Mouse (Mus musculus) heart, embryonic 15.5 days (tissue): ENCODE data around the gene 2310022B05Rik. TPM values are rescaled to one million over a fixed set of nuclear protein-coding genes. Genes with fewer than 3 reads are reported as not detected.

ENCODE experiments used
- ATAC-seq: fragments of 200-750 bp; cut with Nextera tagmentation; replicated peaks from 2 replicates; pipeline ENCODE4 v1.8.0; 2017; ENCODE audit warnings: low read depth, moderate TSS enrichment; ENCODE audit not compliant: insufficient number of reproducible peaks, insufficient read depth, low FRiP score
- H3K27ac ChIP-seq: fragments of 300-500 bp; sonication (generic); 2 replicates; pipeline ENCODE4 v1.5.1; 2015; ENCODE audit warnings: mild to moderate bottlenecking, inconsistent platforms
- H3K27me3 ChIP-seq: fragments of 300-500 bp; sonication (generic); 2 replicates; pipeline ENCODE4 v1.6.1; 2015; ENCODE audit warnings: inconsistent platforms
- H3K36me3 ChIP-seq: fragments of 300-500 bp; sonication (generic); 2 replicates; pipeline ENCODE4 v1.6.1; 2015; ENCODE audit warnings: mild to moderate bottlenecking, inconsistent platforms
- H3K4me1 ChIP-seq: fragments of 300-500 bp; sonication (generic); replicated peaks from 2 replicates; pipeline ENCODE4 v1.6.1; 2015; ENCODE audit warnings: inconsistent platforms
- H3K4me2 ChIP-seq: fragments of 300-500 bp; sonication (generic); 2 replicates; pipeline ENCODE4 v1.6.1; 2015; ENCODE audit warnings: inconsistent platforms, mild to moderate bottlenecking, moderate library complexity
- H3K4me3 ChIP-seq: fragments of 300-500 bp; sonication (generic); 2 replicates; pipeline ENCODE4 v1.5.1; 2015; ENCODE audit warnings: mild to moderate bottlenecking, inconsistent platforms
- H3K9ac ChIP-seq: fragments of 300-500 bp; sonication (generic); 2 replicates; pipeline ENCODE4 v1.6.1; 2015; ENCODE audit warnings: mild to moderate bottlenecking, inconsistent platforms
- H3K9me3 ChIP-seq: fragments of 300-500 bp; sonication (generic); replicated peaks from 2 replicates; pipeline ENCODE4 v1.6.1; 2016; ENCODE audit warnings: inconsistent platforms
- WGBS: fragments of 180-500 bp; shearing (Covaris S2); methylation state at CpG from one replicate; pipeline ENCODE4 v1.1.7; 2015; ENCODE audit warnings: mixed read lengths; 5-methylcytosine and 5-hydroxymethylcytosine counted together
- polyA plus RNA-seq: library from polyadenylated mRNA; unstranded; fragments of >200 nt; fragmentation: Nextera tagmentation; extraction: Ambion mirVana; gene quantifications from 2 replicates; pipeline ENCODE4 v1.2.1, GENCODE M21; 2015

Gene 2310022B05Rik
- polyA plus RNA-seq, 1 experiment from 2014 or later: 40.9 TPM

DNA sequence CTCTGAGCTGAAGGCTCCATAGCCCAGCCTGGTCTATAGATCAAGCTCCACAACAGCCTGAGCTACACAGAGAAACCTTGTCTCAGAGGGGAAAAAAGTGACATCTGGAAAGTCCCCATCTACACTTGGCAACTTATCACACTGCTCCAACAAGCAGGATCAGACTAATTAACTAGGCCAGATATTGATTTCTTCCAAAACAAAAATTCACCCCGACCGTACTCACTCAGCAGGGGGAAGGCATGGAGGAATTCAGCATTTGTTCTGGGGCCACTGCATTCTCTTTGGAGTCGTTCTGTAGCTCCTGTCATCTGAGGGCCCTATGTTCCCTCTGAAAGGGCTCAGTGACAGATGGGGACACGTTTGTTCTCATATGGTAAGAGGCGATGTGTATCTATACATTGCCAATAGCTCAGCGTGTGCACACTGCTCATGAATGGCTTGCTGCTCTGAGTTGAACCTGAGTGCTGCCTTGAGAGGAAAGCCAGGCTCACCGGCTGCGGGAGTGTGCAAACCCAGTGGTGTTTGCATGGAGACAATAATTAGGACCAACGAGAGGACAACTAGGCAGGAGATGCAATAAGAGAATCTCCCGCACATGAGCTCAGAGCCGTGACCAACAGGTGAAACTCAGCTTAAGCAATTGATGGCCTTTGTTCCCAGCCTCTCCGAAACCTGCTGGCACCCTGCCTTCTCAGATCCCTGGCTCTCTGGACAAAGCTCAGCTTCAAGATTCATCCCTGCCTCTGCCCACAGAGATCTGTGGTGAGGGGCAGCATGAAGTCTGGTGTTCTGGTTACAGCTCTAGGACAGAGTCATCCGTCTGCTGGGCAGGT is 28.5 kb downstream of the 2310022B05Rik start:
- Histone ChIP-seq H3K4me1 (peaks cover 40% of the 10 kb centered on the region), H3K4me2 (no peak overlapping the region), H3K27ac (peak overlapping the region; percentile 94), H3K27me3 (no peaks in the 10 kb centered on the region), H3K9me3 (no peaks in the 10 kb centered on the region), H3K4me3 (no peak overlapping the region), H3K36me3 (peaks cover 42% of the 10 kb centered on the region), H3K9ac (no peak overlapping the region)
- WGBS: 77% methylated on average over 13 of the region's 13 CpGs
- ATAC-seq: no peak

DNA sequence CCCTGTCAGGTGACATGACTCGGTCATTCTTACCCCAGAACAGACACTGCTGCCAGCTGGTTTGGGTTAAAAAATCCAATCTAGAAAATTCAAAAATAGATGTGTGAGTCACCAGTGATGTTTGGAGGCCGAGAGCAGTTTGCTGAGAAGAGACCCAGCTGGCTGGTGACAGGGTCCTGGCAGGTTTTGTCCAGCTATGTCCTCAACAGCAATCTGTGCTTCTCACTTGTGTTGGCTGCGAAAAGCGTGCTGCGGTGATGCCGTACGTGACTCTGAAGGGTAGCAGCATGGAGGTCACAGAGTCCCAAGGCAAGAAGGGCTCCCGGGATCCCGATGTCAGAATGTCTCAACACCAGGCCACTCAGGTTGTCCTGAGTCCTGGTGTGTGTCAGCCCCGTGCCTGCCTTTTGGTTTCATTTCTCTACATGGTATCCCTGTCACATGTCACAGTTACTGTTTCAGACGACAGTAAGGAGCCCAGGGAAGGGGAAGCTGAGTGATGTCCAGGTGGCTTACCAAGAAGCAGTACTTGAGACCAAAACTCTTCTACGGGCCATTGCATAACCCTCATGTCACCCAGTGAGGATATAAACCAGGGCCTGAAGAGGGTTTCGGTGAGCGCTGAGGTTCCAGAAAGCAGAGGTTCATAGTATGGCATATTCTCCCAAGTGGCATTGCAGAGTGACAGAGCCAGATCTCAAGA is 30.0 kb downstream of the 2310022B05Rik start:
- no peak overlapping the region for H3K9ac ChIP-seq
- peak; percentile 71 for ATAC-seq
- 44% methylated on average over 14 of the region's 14 CpGs for WGBS
- H3K27me3 ChIP-seq: no peaks in the 10 kb centered on the region
- H3K9me3 ChIP-seq: no peaks in the 10 kb centered on the region
- peaks cover 28% of the 10 kb centered on the region for H3K36me3 ChIP-seq
- H3K27ac ChIP-seq: peak overlapping the region; percentile 94
- H3K4me3 ChIP-seq: no peak overlapping the region
- H3K4me1 ChIP-seq: peaks cover 40% of the 10 kb centered on the region
- peak overlapping the region; percentile 30; the same call in 1 of the 2 replicates for H3K4me2 ChIP-seq

DNA sequence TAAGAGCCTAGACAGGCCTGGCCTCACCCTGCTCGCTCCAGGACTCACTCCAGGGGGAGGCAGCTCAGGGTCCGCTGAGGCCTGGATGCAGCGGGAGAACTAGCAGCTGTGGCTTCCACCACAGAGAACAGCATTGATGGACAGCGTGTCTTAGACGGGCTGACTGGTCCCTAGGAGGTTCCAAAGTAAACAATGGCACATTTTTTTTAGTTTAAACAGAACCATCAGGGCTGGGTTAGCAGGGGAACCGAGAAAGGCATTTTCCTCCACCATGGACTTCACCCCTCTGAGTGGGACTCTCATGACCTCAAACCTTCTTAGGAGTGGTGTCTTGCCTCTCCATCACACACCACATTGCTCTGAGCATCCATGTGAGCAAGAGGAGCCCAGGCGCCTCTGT is 31.2 kb downstream of the 2310022B05Rik start:
- peaks cover 40% of the 10 kb centered on the region for H3K4me1 ChIP-seq
- H3K4me3 ChIP-seq: no peak overlapping the region
- H3K36me3 ChIP-seq: peaks cover 16% of the 10 kb centered on the region; the same call in 1 of the 2 replicates
- 0 out of 2 replicates have a peak overlapping the region, but pooled peaks have one; percentile 20 for H3K9ac ChIP-seq
- H3K27ac ChIP-seq: peak overlapping the region; percentile 94
- no peaks in the 10 kb centered on the region for H3K27me3 ChIP-seq
- no peak for ATAC-seq
- H3K4me2 ChIP-seq: no peak overlapping the region
- H3K9me3 ChIP-seq: no peaks in the 10 kb centered on the region
- WGBS: 46% methylated on average over 7 of the region's 7 CpGs

DNA sequence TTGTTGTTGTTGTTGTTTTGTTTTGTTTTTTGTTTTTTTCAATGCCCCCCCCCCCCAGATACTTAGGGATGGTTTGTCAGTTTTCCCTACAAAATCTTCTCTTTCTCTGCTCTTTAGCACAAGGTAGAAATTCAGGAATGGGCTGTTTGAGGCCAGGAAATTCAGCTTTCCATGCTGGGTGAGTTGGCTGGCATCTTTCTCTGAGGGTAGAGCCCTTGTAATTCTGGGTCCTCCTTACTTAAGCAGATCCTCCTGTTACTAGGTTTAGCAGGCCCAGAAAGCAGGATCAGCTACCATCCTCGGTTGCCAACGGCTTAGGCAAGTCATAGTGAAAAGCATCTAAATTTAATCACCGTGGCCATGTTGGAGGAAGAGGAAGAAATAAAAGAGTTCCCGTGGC is 32.3 kb downstream of the 2310022B05Rik start:
- WGBS: 80% methylated on average over 4 of the region's 4 CpGs
- Histone ChIP-seq H3K9ac (no peak overlapping the region), H3K4me1 (peaks cover 36% of the 10 kb centered on the region), H3K27ac (no peak overlapping the region), H3K36me3 (peaks cover 7% of the 10 kb centered on the region; the same call in 1 of the 2 replicates), H3K9me3 (no peaks in the 10 kb centered on the region), H3K27me3 (no peaks in the 10 kb centered on the region), H3K4me3 (no peak overlapping the region), H3K4me2 (no peak overlapping the region)
- ATAC-seq: no peak

DNA sequence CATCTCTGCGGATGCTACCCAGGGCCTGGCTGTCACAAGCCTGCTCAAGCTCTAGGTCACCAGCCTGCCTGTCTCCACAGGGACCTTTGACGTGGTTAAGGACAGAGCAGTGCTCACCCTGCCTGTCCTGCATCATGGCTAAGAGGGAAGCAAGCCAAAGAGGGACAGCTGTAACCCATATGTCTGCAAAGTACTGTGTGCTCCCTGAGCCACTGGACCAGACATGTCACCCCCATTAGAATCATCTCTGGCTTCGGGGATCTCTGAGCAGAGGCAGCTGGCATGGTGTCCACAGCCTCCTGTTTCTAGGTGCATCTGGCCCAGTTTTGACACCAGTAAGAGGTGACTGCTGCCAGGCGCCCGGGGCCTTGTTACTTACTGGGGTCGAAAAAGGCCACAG is 32.7 kb downstream of the 2310022B05Rik start:
- Histone ChIP-seq H3K4me1 (peaks cover 35% of the 10 kb centered on the region), H3K9me3 (no peaks in the 10 kb centered on the region), H3K27me3 (no peaks in the 10 kb centered on the region), H3K27ac (no peak overlapping the region), H3K36me3 (peaks cover 3% of the 10 kb centered on the region; the same call in 1 of the 2 replicates), H3K9ac (no peak overlapping the region), H3K4me3 (no peak overlapping the region), H3K4me2 (no peak overlapping the region)
- no peak for ATAC-seq
- 72% methylated on average over 6 of the region's 6 CpGs for WGBS

DNA sequence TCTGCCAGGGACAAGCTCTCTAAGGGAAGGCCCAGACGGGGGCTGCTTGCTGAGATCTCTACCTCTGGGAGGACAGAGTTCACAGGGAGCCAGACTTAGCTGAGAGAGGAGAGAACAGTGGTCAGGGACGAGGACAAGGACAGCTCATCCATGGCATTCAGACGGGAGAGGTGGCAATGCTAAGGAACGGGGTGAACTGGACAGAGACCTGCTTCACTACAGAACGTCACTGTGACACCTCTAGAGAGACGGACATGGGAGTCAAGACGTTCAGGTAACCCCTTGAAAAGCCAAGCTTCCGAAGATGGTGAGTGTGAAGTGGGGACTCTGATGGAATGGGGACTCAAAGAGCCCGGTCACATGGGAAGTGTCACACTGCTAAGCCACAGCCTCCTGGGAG is 36.9 kb downstream of the 2310022B05Rik start:
- Histone ChIP-seq H3K9me3 (no peaks in the 10 kb centered on the region), H3K36me3 (no peaks in the 10 kb centered on the region), H3K27ac (no peak overlapping the region), H3K27me3 (no peaks in the 10 kb centered on the region), H3K4me2 (no peak overlapping the region), H3K9ac (no peak overlapping the region), H3K4me3 (no peak overlapping the region), H3K4me1 (peaks cover 4% of the 10 kb centered on the region)
- 86% methylated on average over 9 of the region's 9 CpGs for WGBS
- ATAC-seq: no peak

DNA sequence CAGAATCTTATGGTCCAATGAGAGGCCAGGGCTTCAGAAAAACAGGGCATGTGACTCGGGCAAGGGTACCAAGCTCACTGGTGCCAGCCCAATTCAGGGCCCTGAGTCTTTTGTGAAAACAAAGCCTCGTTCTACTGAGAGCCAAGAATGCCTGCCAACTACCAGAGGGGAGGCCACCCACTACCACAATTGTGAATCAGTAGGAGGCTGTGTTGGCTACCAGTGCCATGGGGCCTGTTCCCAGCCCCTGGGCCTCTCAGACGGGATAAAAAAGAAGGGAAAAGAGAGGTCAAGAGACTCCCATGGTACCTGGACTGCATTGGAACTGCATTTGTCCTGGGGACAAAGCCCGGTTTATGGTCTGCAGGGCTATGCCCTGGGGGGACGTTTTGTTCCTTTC is 41.9 kb downstream of the 2310022B05Rik start:
- Histone ChIP-seq H3K4me1 (peaks cover 5% of the 10 kb centered on the region), H3K36me3 (no peaks in the 10 kb centered on the region), H3K27ac (no peak overlapping the region), H3K27me3 (peaks cover 6% of the 10 kb centered on the region; the same call in 1 of the 2 replicates), H3K9ac (no peak overlapping the region), H3K4me3 (no peak overlapping the region), H3K9me3 (no peaks in the 10 kb centered on the region), H3K4me2 (no peak overlapping the region)
- WGBS: 65% methylated on average over 5 of the region's 5 CpGs
- no peak for ATAC-seq

DNA sequence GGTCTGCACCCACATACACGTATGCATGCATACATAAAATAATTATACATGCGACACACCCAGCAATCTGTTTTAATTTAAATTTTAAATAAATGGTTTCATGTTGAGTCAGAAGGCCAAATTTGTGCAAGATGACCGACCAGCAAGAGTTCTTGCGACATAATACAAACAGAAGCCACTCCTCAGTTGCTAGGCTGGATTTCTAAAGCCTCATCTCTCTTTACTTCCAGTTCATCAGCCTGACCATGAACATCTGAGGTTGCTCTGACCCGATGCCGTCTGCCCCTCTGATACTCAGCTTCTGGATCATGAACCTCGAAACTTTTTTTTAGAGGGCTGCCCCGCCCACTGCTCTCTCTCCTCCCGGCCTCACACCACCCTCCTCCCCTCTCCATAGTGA is 44.9 kb downstream of the 2310022B05Rik start:
- no peaks in the 10 kb centered on the region for H3K9me3 ChIP-seq
- peaks cover 13% of the 10 kb centered on the region for H3K27me3 ChIP-seq
- no peaks in the 10 kb centered on the region for H3K36me3 ChIP-seq
- no peak overlapping the region for H3K4me3 ChIP-seq
- H3K27ac ChIP-seq: no peak overlapping the region
- no peak overlapping the region for H3K4me2 ChIP-seq
- no peak for ATAC-seq
- peaks cover 5% of the 10 kb centered on the region for H3K4me1 ChIP-seq
- no peak overlapping the region for H3K9ac ChIP-seq
- 63% methylated on average over 9 of the region's 9 CpGs for WGBS

DNA sequence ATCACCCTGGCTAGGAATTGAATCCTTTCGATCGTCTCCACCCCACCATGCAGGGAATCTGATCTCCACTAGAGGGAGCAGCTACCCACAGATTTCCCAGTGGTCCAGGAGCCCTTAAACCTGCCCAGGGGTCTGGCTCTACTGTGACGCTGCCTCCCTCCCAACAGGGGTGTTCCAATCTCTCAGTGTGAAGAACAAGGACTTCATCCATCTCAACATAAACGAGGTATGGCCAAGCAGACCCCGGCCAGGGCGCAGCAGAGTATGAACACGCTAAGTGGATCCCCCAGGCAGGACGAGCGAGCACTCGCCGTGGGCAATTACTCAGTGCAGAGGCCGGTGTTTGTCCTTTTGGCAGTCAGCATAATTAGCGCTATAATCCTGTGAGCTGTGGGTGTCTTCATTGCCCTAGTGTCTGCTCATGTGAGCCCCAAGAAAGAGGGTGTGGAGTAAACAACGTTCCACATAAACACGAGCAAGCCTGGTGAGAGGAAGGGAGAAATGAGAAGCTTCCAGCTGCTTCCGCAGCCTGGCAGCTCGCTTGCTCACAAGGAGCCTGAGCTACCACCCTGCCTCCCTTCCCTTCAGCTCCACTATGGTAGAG is 45.8 kb downstream of the 2310022B05Rik start:
- Histone ChIP-seq H3K4me3 (peak overlapping the region; percentile 47), H3K27ac (peak overlapping the region; percentile 20; the same call in 1 of the 2 replicates), H3K9ac (peak overlapping the region; percentile 56), H3K4me2 (peak overlapping the region; percentile 79), H3K4me1 (peaks cover 5% of the 10 kb centered on the region), H3K9me3 (no peaks in the 10 kb centered on the region), H3K36me3 (no peaks in the 10 kb centered on the region), H3K27me3 (peaks cover 13% of the 10 kb centered on the region)
- peak; percentile 66 for ATAC-seq
- 9% methylated on average over 17 of the region's 17 CpGs for WGBS

DNA sequence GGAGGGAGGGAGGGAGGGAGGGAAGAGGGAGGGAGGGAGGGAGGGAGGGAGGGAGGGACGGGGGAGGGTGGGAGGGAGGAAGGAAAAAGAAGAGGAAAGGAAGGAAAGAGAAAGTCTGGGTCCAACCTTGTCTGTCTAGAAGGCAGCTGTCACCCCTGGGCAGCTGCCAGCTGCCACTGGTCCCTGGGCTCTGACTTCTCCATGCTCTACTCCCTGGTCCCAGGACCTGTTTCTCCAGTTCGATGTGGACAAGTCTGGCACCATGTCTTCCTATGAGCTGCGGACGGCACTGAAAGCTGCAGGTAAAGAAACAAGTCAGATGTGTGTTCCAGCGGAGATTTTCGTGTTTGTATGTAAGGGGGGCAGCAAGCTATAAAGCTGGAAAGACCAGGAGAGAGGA is 48.8 kb downstream of the 2310022B05Rik start:
- no peaks in the 10 kb centered on the region for H3K36me3 ChIP-seq
- no peak overlapping the region for H3K9ac ChIP-seq
- WGBS: 81% methylated on average over 5 of the region's 6 CpGs
- H3K27ac ChIP-seq: no peak overlapping the region
- H3K4me2 ChIP-seq: no peak overlapping the region
- H3K9me3 ChIP-seq: no peaks in the 10 kb centered on the region
- peaks cover 13% of the 10 kb centered on the region for H3K27me3 ChIP-seq
- H3K4me3 ChIP-seq: no peak overlapping the region
- no peak for ATAC-seq
- peaks cover 5% of the 10 kb centered on the region for H3K4me1 ChIP-seq

DNA sequence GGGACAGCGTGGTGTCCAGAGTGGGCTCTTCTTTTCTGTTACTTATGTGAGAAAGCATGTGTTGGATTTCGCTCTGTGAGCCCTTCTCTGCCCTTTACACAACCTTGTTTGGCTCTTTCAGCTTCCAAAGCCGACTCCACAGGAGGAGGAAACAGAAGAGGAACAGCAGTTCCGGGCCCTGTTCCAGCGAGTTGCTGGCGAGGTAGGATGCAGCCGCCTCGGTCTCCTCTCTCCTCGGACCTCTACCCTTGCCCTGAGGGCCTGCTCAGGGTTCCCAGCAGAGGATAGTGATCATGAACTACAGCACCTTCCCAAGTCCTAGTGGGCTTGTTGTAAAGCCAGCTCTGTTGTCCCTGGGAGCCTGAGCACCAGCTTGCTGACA is 54.2 kb downstream of the 2310022B05Rik start:
- no peak overlapping the region for H3K9ac ChIP-seq
- no peak for ATAC-seq
- no peaks in the 10 kb centered on the region for H3K36me3 ChIP-seq
- H3K4me1 ChIP-seq: no peaks in the 10 kb centered on the region
- H3K4me2 ChIP-seq: no peak overlapping the region
- H3K27ac ChIP-seq: no peak overlapping the region
- 59% methylated on average over 9 of the region's 9 CpGs for WGBS
- no peaks in the 10 kb centered on the region for H3K9me3 ChIP-seq
- no peak overlapping the region for H3K4me3 ChIP-seq
- H3K27me3 ChIP-seq: 0 out of 2 replicates have a peak, but pooled peaks cover 6% of the 10 kb centered on the region
